Mouse (Mus musculus) testis, postnatal 10 days (tissue): Measurements from ENCODE around the gene Pde8b.
"Not testable (repeated sequence)": the region's sequence is repeated elsewhere in the genome, so short reads cannot be mapped to it uniquely, and the experiment has no call there.

Experiments used
- DNase-seq: peaks from one replicate; pipeline ENCODE4 v3.0.0; 2021; ENCODE audit warnings: low spot score

The Pde8b gene

GRCm38 (mm10) chr13:95221882-95222568 lies 28.1 kb downstream of the Pde8b start:
- DNase-seq = peak; percentile 39

- DNase-seq = not testable (repeated sequence)
These were observed 34.4 kb downstream of the Pde8b start for GRCm38 (mm10) chr13:95215661-95216170.

- no peak for DNase-seq
These were observed 37.8 kb downstream of the Pde8b start for GRCm38 (mm10) chr13:95212320-95212719.

DNA sequence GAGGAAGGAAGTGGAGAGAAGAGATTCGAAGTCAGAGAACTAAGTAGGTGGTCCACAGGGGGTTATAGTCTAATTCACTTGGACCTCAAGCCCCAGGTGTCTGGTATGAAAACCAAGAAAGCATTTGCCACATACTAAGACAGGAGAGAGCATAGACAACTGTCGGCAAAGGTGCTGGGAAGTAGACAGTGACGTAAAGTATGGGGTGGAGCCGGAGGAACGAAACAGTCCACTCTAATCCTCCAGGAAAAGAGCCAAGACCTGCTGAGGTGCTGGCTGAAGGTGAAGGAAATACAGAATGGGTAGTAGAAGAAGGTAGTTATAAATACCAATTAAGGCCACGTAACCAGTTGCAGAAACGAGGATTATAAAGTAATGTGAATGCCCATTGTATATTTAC lies 42.8 kb downstream of the Pde8b start:
- not testable (repeated sequence) for DNase-seq

GRCm38 (mm10) chr13:95202151-95202758 lies 47.9 kb downstream of the Pde8b start:
- no peak for DNase-seq

GRCm38 (mm10) chr13:95200817-95201216 lies 49.3 kb downstream of the Pde8b start:
- DNase-seq = no peak

- no peak for DNase-seq
These were observed 50.1 kb downstream of the Pde8b start for GRCm38 (mm10) chr13:95200036-95200435.

- DNase-seq = no peak
These were observed 53.9 kb downstream of the Pde8b start for GRCm38 (mm10) chr13:95196106-95196705.

GRCm38 (mm10) chr13:95191951-95192350 lies 58.2 kb downstream of the Pde8b start:
- DNase-seq = no peak

DNA sequence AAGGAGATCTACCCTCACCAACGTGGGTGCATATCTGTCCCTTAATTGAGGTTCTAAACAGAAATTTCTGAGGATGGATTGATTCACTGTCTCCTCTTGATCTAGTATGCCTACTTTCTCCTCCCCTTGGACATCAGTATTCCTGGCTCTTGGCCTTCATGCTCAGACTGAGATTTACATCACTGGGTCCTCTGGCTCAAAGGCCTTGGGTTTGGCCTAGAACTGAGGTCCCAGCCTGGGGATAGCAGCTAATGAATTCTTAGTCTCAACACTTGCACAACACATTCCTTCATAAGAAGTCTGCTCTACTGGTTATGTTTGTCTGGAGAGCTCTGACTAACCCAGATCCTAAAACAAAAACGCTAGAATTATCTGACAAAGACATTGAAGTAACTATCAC lies 61.0 kb downstream of the Pde8b start:
- no peak for DNase-seq

DNA sequence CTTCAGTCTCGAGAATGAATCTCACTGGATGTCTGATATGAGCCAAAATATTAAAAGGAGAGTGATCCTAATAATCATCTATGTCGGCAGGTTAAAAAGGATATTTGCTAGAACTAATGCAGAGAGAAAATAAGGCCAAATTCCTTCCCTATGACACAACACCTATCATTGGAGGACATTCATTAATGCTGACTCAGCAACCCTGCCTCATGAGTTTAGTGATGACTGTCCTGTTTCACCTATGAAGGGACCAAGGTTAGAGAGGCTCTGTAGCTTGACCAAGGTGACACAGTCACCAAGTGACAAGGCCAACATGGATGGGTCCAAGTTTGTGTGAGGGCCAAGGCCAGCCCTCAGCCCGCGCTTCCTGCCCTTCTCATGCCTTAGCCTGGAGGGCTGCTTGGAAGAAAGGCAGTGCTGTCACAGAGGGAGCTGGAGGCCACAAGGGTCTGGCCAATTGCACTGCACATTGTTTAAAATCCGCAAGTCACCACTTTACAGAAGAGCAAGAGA lies 62.9 kb downstream of the Pde8b start:
- DNase-seq = no peak

GRCm38 (mm10) chr13:95186741-95187035 lies 63.4 kb downstream of the Pde8b start:
- no peak for DNase-seq

- DNase-seq = no peak
These were observed 64.0 kb downstream of the Pde8b start for GRCm38 (mm10) chr13:95185891-95186740.

DNA sequence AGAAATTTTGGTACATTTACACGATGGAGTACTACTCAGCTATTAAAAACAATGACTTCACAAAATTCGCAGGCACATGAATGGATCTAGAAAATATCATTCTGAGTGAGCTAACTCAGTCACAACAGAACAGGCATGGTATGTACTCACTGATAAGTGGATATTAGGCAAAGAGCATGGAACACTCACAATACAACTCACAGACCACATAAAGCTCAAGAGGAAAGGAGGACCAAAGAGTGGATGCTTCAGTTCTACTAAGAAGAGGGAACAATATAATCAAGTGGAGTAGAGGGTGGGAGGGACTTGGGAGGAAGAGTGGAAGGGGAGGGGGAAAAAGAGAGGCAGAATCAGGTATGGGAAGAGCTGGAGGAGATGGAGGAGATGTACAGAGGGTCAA lies 66.5 kb downstream of the Pde8b start:
- no peak for DNase-seq

DNA sequence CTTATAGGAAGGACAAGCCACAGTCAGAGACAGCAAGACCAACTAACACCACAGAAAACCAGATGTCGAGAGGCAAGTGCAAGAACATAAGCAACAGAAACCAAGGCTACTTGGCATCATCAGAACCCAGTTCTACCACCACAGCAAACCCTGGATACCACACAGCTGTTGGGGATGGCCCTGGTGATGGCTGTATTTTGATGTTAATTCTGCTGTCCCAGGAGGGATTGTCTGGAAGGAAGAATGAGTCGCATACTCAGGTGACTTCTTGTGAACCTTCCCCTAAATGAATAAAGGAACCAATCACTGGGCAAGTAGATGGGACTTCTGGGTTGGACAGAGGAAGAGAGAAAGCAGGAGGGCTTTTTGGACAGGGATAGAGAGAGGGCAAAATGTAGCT lies 69.9 kb downstream of the Pde8b start:
- DNase-seq = no peak

DNA sequence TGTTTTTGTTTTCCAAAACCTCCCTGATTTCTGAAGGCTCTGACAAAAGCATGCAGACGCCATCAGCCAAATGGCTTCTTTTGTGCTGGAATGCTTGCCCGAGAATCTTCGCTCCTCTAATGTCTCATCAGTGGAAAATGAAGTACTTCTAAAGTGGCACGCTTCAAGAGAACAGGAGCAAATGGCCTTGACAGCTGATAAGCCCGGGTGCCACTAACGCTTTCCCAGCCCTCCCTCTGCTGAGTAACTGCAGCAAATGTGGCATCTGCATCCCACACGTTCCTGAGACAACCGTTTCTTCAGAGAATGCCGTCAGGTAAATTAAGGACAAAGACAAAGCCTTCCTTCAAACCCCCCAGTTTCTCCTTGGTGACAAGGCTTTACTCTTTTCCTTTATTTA lies 72.8 kb downstream of the Pde8b start:
- DNase-seq = no peak

- peak; percentile 59 for DNase-seq
These were observed 73.7 kb downstream of the Pde8b start for GRCm38 (mm10) chr13:95176399-95176798.

DNA sequence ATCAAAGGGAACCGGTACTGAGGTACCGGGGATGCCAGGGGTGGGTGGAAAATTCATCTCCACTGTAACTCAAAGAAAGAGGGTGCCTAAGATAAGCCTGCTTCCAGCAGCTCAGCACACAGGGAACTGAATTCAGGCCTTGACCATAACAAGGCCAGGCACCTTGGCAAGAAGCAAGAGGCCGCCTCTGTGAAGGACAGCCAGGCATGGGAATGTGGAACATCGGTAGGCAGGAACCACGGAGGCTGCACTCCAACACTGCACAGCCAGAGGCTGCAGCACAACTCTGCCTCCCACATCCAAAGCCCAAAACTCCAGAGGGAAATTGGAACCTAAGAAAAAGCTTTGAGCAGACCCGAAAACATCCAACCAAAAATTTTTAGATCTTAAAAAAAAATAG lies 75.9 kb downstream of the Pde8b start:
- DNase-seq = no peak

DNA sequence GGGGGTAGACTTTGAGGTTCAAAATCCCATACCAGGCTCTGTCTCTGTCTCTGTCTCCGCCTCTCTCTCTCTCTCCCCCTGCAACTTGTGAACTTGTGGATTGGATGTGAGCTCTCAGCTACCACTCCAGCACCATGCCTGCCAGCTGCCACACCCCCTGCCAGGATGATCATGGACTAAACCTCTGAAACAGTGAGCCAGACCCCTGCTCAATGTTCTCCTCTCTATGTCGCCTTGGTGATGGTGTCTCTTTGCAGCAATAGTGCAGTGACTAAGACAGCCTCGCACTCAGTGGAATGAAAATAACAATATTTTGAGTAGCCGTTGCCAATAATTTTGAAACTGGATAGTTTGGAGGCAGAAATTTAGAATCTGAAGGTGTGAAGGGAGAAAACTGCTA lies 77.8 kb downstream of the Pde8b start:
- DNase-seq = no peak

DNA sequence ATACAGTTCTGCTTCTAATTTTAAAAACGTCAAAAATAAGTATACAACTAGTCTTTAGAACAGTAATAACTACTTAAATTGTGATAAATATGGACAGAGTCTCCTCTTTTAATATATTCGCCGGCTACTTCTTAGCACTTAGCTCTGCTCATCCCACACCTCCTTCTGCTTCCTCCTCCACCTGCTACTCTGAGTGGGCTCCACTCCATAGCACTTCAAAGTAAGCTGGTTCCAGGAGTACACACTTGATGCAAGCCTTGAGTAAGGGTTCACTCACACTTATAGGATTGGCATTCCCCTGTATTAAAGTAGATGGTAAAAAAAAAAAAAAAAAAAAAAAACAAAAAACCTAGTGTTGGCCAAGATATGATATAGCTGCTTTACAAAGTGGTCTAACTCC lies 89.9 kb downstream of the Pde8b start:
- no peak for DNase-seq

GRCm38 (mm10) chr13:95158986-95159385 lies 91.2 kb downstream of the Pde8b start:
- no peak for DNase-seq

GRCm38 (mm10) chr13:95144746-95145145 lies 105.4 kb downstream of the Pde8b start:
- no peak for DNase-seq
